In the genomic region with DNA sequence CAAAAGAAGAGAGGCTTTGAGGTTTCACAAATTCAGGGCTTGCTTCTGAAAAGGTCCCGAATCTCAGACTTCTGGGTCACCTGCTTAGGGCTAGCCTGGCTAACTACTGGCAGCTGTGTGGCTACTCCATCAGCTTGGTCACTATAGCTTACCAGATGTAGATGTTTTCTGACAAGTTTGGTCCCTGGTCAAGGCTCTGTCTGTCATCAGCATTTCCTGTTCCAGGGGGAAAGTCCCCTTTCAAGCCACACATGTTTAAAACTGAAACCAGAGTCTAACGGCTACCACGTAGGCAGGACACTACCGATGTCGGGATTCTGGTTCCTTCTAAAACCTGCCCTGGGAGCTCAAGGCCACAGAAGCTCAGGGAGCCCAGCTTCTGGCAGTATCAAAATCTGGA, we compare ENCODE assay signal across 12 mouse cellular contexts. TPM values are rescaled to one million over a fixed set of nuclear protein-coding genes. Genes with fewer than 3 reads are reported as not detected.
DNase-seq lines count a peak whose midpoint lies in the region; ATAC-seq and TF ChIP-seq lines count a peak whose summit lies in the region.
"Had no signal": no experiment of that assay in that cellular context is flagged by ENCODE, and none has a peak within 500 bp of the region (broad histone marks: within the 10 kb centered on the region; RNA-seq: fewer than 3 reads in every experiment).

No protein-coding gene starts in this region.

- H3K4me1 ChIP-seq in lung, embryonic 16.5 days (replicated peaks; ENCODE audit: control insufficient read depth, insufficient read depth, low read length): no peaks in the 10 kb centered on the region
- H3K4me1 ChIP-seq in CH12.LX (ENCODE audit: control insufficient read depth in 1 of 2, insufficient read depth in 2 of 2): peaks cover 11 to 38% of the 10 kb centered on the region in 2 experiments; a peak in 3 of 4 replicates
- no peaks in the 10 kb centered on the region; the same call in 1 of the 2 replicates for H3K4me1 ChIP-seq in liver, embryonic 12.5 days
- H3K4me1 ChIP-seq: forebrain, embryonic 10.5 days; midbrain, embryonic 13.5 days had no signal

- H3K27ac ChIP-seq in lung, embryonic 16.5 days (ENCODE audit: low read length): no peak overlapping the region
- peak overlapping the region; percentile 99 for H3K27ac ChIP-seq in CH12.LX (ENCODE audit: insufficient read depth, low read depth)
- no peak overlapping the region for H3K27ac ChIP-seq in liver, embryonic 12.5 days
- H3K27ac ChIP-seq: forebrain, embryonic 10.5 days; midbrain, embryonic 13.5 days had no signal

- H3K4me3 ChIP-seq in lung, embryonic 16.5 days (ENCODE audit: low read length): no peak overlapping the region
- H3K4me3 ChIP-seq in CH12.LX (replicated peaks in 1 of 3; ENCODE audit: low read depth in 2 of 3, low read length in 2 of 3, poor library complexity in 1 of 3): peak overlapping the region; percentile 23 to 38 (median 27)
- H3K4me3 ChIP-seq in liver, embryonic 12.5 days: no peak overlapping the region
- H3K4me3 ChIP-seq: forebrain, embryonic 10.5 days; midbrain, embryonic 13.5 days had no signal

- in situ Hi-C loops in CH12.LX (cut with MboI; ENCODE audit: low pct_ligation_motif_present, low pct_unique_long_range_greater_than_20kb, low sequenced_read_pairs): no loop called here

- peak; percentile 36; the same call in 1 of the 2 replicates for ATAC-seq in lung, embryonic 16.5 days (ENCODE audit: low read depth)
- no peak for ATAC-seq in liver, embryonic 12.5 days
- ATAC-seq: intestine, embryonic 16.5 days; midbrain, embryonic 13.5 days had no signal

- dilution Hi-C loops in CH12.LX (cut with MboI; ENCODE audit: extremely low pct_ligation_motif_present, extremely low pct_unique_long_range_greater_than_20kb, low sequenced_read_pairs): no loop called here

- no peak overlapping the region for H3K4me2 ChIP-seq in lung, embryonic 16.5 days (ENCODE audit: low read depth, low read length)
- H3K4me2 ChIP-seq in CH12.LX (ENCODE audit: insufficient read depth, low read depth, poor library complexity, severe bottlenecking): peak overlapping the region; percentile 82
- H3K4me2 ChIP-seq in liver, embryonic 12.5 days: peak overlapping the region; percentile 15; the same call in 1 of the 2 replicates
- H3K4me2 ChIP-seq: midbrain, embryonic 13.5 days had no signal

- no peaks in the 10 kb centered on the region for H3K27me3 ChIP-seq in lung, embryonic 16.5 days (ENCODE audit: control insufficient read depth, insufficient read depth, low read depth, low read length)
- no peaks in the 10 kb centered on the region for H3K27me3 ChIP-seq in CH12.LX (replicated peaks)
- no peaks in the 10 kb centered on the region for H3K27me3 ChIP-seq in liver, embryonic 12.5 days (replicated peaks)
- H3K27me3 ChIP-seq: midbrain, embryonic 13.5 days had no signal

- no peaks in the 10 kb centered on the region for H3K9me3 ChIP-seq in lung, embryonic 16.5 days (ENCODE audit: control insufficient read depth, low read length)
- peaks cover 2% of the 10 kb centered on the region for H3K9me3 ChIP-seq in CH12.LX (replicated peaks; ENCODE audit: low read length)
- no peaks in the 10 kb centered on the region for H3K9me3 ChIP-seq in liver, embryonic 12.5 days (replicated peaks)
- H3K9me3 ChIP-seq: forebrain, embryonic 10.5 days; G1E; midbrain, embryonic 13.5 days had no signal

- no peak for DNase-seq in lung, postnatal 25 days (ENCODE audit: low spot score)
- DNase-seq in CH12.LX (ENCODE audit: extremely low read depth): peak; percentile 86
- DNase-seq in naive thymus-derived CD4-positive, alpha-beta T cell, adult 2 months (ENCODE audit: low read depth): peak; percentile 72
- no peak for DNase-seq in left cerebral cortex, postnatal 25 days (ENCODE audit: low spot score in 2 of 2)
- DNase-seq in right cerebral cortex, postnatal 10 days (ENCODE audit: low spot score in 2 of 2): no peak
- DNase-seq in kidney, adult 18-20 months: no peak

- no peak for TF ChIP-seq RAD21 in CH12.LX (IDR thresholded peaks at IDR 0.05; ENCODE audit: low read depth, low read length)

- no peak for TF ChIP-seq CTCF in CH12.LX (conservative IDR thresholded peaks at IDR 0.05 in 1 of 2, IDR thresholded peaks at IDR 0.05 in 1 of 2; ENCODE audit: low read depth in 2 of 2, low read length in 2 of 2)

- 36% methylated on average over 5 of the region's 5 CpGs for WGBS in lung, embryonic 16.5 days
- WGBS in liver, embryonic 12.5 days (ENCODE audit: insufficient replicate concordance): 30% methylated on average over 5 of the region's 5 CpGs

- H3K9ac ChIP-seq in lung, embryonic 16.5 days (ENCODE audit: low read length): no peak overlapping the region
- H3K9ac ChIP-seq in CH12.LX (ENCODE audit: insufficient read depth, low read depth): peak overlapping the region; percentile 69
- no peak overlapping the region for H3K9ac ChIP-seq in liver, embryonic 12.5 days
- H3K9ac ChIP-seq: midbrain, embryonic 13.5 days had no signal

- peak; percentile 89 for TF ChIP-seq EP300 in CH12.LX (IDR thresholded peaks at IDR 0.05; ENCODE audit: low read length)

- no peaks in the 10 kb centered on the region for H3K36me3 ChIP-seq in lung, embryonic 16.5 days (ENCODE audit: control insufficient read depth, insufficient read depth, low read length)
- no peaks in the 10 kb centered on the region for H3K36me3 ChIP-seq in CH12.LX (replicated peaks in 1 of 2; ENCODE audit: control insufficient read depth in 1 of 2, insufficient read depth in 1 of 2, low read length in 1 of 2)
- H3K36me3 ChIP-seq in liver, embryonic 12.5 days: no peaks in the 10 kb centered on the region
- H3K36me3 ChIP-seq: forebrain, embryonic 10.5 days; G1E; midbrain, embryonic 13.5 days had no signal

- H3K79me2 ChIP-seq in CH12.LX (replicated peaks; ENCODE audit: control insufficient read depth, extremely low read depth, insufficient read depth, poor library complexity, severe bottlenecking): no peaks in the 10 kb centered on the region

- intact Hi-C loops in left cerebral cortex, postnatal 25 days (cut with DNase I): no loop called here

- TF ChIP-seq POLR2A in CH12.LX (IDR thresholded peaks at IDR 0.05; ENCODE audit: low read depth, low read length): peak; percentile 54; the same call in 1 of the 2 replicates

TF ChIP-seq in CH12.LX, 34 proteins besides CTCF, POLR2A, EP300 and RAD21:
- TF ChIP-seq E2F4 (IDR thresholded peaks at IDR 0.05; ENCODE audit: insufficient replicate concordance, low read depth, low read length): no peak
- peak; percentile 87 for TF ChIP-seq ETS1 (conservative IDR thresholded peaks at IDR 0.05; ENCODE audit: low read depth, low read length)
- 0 out of 2 replicates have a peak, but pooled peaks have one; percentile 32 for TF ChIP-seq MAX (IDR thresholded peaks at IDR 0.05; ENCODE audit: low read length)
- TF ChIP-seq JUN (IDR thresholded peaks at IDR 0.05; ENCODE audit: insufficient read depth, low read depth, low read length): no peak
- TF ChIP-seq IRF4 (IDR thresholded peaks at IDR 0.05; ENCODE audit: low read depth, low read length): peak; percentile 85
- TF ChIP-seq KAT2A (IDR thresholded peaks at IDR 0.05; ENCODE audit: insufficient replicate concordance, low read length): no peak
- TF ChIP-seq ZNF384 (IDR thresholded peaks at IDR 0.05; ENCODE audit: low read depth, low read length): no peak
- no peak for TF ChIP-seq NELFE (IDR thresholded peaks at IDR 0.05; ENCODE audit: low read depth, low read length)
- peak; percentile 38; the same call in 1 of the 2 replicates for TF ChIP-seq SIN3A (IDR thresholded peaks at IDR 0.05; ENCODE audit: low read length)
- peak; percentile 89 for TF ChIP-seq TCF12 (IDR thresholded peaks at IDR 0.05; ENCODE audit: low read depth, low read length)
- no peak for TF ChIP-seq GABPA (IDR thresholded peaks at IDR 0.05; ENCODE audit: insufficient replicate concordance, low read depth, low read length)
- no peak for TF ChIP-seq POLR2AphosphoS2 (IDR thresholded peaks at IDR 0.05; ENCODE audit: low read depth, low read length)
- TF ChIP-seq BHLHE40 (IDR thresholded peaks at IDR 0.05; ENCODE audit: low read depth, low read length): peak; percentile 54; the same call in 1 of the 2 replicates
- TF ChIP-seq SMC3 (IDR thresholded peaks at IDR 0.05; ENCODE audit: low read depth, low read length): peak; percentile 6; the same call in 1 of the 2 replicates
- TF ChIP-seq JUND (conservative IDR thresholded peaks at IDR 0.05; ENCODE audit: low read depth, low read length): no peak
- TF ChIP-seq ELF1 (IDR thresholded peaks at IDR 0.05; ENCODE audit: low read depth, low read length): peak; percentile 77
- peak; percentile 71 for TF ChIP-seq MEF2A (IDR thresholded peaks at IDR 0.05; ENCODE audit: borderline replicate concordance, low read depth, low read length)
- TF ChIP-seq PAX5 (IDR thresholded peaks at IDR 0.05; ENCODE audit: low read length): no peak
- no peak for TF ChIP-seq ZC3H11A (IDR thresholded peaks at IDR 0.05; ENCODE audit: low read depth, low read length)
- no peak for TF ChIP-seq CHD2 (IDR thresholded peaks at IDR 0.05; ENCODE audit: low read length)
- TF ChIP-seq TBP (conservative IDR thresholded peaks at IDR 0.05; ENCODE audit: low read depth, low read length): peak; percentile 85
- TF ChIP-seq MYC (IDR thresholded peaks at IDR 0.05; ENCODE audit: low read depth, low read length): peak; percentile 83; the same call in 1 of the 2 replicates
- TF ChIP-seq CHD1 (IDR thresholded peaks at IDR 0.05; ENCODE audit: low read depth, low read length): no peak

RNA-seq across cellular contexts. Expression of a gene that starts 20.7 kb away (rescaled TPM):
- polyA plus RNA-seq in lung, embryonic 16.5 days (2015; fragmentation: Nextera tagmentation; extraction: Ambion mirVana): 2,242 and 2,568 TPM in 2 replicates
- total RNA-seq in CH12.LX (2012; rRNA removed) (223 and 253 TPM in 2 replicates), CH12.LX (2014; rRNA removed) (277 and 379 TPM in 2 replicates)
- polyA plus RNA-seq in CH12.LX (2012; ENCODE audit: insufficient read length, low read depth): 479 and 722 TPM in 2 replicates
- 571 and 617 TPM in 2 replicates for polyA plus RNA-seq in liver, embryonic 12.5 days (2016; fragmentation: Nextera tagmentation; extraction: Ambion mirVana)
- 100 to 1,000 TPM; 512 to 528 TPM for total RNA-seq in left cerebral cortex, postnatal 25 days (2021)

RNA-seq across cellular contexts. Expression of a gene that starts 38.1 kb away (rescaled TPM):
- polyA plus RNA-seq in lung, embryonic 16.5 days (2015; fragmentation: Nextera tagmentation; extraction: Ambion mirVana): 26.6 and 30.6 TPM in 2 replicates
- total RNA-seq in CH12.LX (2012; rRNA removed) (82.5 and 108 TPM in 2 replicates), CH12.LX (2014; rRNA removed) (97.6 and 98.0 TPM in 2 replicates)
- 161 and 207 TPM in 2 replicates for polyA plus RNA-seq in CH12.LX (2012; ENCODE audit: insufficient read length, low read depth)
- 48.7 and 49.2 TPM in 2 replicates for polyA plus RNA-seq in liver, embryonic 12.5 days (2016; fragmentation: Nextera tagmentation; extraction: Ambion mirVana)
- 10 to 100 TPM; 69.5 TPM for total RNA-seq in left cerebral cortex, postnatal 25 days (2021)

Comparison
In these comparisons a context has a peak if more than half of its experiments do, and no peak if none do; other contexts are left out.
1. H3K4me3 ChIP-seq: peak in CH12.LX (3 of 3); none in lung, embryonic 16.5 days (single experiment) and liver, embryonic 12.5 days (single experiment).
2. DNase-seq: peak in CH12.LX (single experiment) and naive thymus-derived CD4-positive, alpha-beta T cell, adult 2 months (single experiment); none in lung, postnatal 25 days (single experiment), left cerebral cortex, postnatal 25 days (0 of 2), right cerebral cortex, postnatal 10 days (0 of 2) and kidney, adult 18-20 months (single experiment).